ENCODE assay signal across 8 mouse cellular contexts in the genomic region with DNA sequence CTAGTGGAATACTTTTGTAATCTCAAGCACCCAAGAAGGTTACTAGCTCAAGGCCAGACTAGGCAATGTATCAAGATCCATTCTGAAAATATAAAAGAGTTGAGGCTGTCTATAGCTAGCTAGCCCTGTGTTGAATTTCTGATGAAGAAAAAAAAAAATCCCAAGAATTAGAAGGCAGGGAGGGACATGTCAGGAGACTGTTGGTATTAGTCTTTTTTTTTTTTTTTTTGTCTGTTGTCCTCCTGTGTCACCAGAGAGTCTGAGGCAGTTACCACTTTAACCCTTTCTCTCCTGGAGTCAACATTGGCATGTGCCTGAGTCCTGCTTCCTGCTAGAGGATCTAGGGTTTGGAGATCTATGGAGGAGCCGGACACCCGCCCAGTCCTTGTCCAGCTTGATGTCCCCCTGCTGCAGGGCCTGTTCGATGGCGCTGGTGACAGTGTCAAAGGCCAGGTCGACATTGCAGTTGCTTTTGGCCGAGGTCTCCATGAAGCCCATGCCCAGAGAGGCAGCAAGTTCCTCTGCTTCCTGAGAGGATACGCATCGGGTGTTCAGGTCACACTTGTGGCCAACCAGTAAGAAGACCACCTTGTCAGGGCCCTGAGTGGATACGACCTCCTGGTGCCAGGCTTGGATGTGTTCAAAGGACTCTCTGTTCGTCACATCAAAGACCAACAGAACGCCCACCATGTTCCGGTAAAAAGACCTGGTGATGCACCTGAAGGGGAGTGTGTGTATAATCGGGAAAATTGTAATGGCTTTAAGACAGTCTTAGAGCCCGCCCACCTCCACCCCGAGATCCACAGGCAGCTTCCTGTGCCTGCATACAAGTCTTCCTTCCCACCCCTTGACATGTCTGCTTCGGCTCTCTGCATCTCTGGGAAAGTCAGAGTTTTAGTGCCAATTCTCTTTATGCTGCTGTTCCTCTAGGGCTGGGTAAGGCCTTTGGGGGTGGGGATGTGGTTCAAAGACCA. TPM values are rescaled to one million over a fixed set of nuclear protein-coding genes. Genes with fewer than 3 reads are reported as not detected.
DNase-seq lines count a peak whose midpoint lies in the region; ATAC-seq and TF ChIP-seq lines count a peak whose summit lies in the region.

No protein-coding gene starts in this region.

- peak overlapping the region; percentile 57 for H3K9ac ChIP-seq in forebrain, embryonic 13.5 days
- peak overlapping the region; percentile 74 for H3K9ac ChIP-seq in liver, embryonic 13.5 days

- WGBS in forebrain, embryonic 13.5 days = 66% methylated on average over 16 of the region's 16 CpGs
- WGBS in liver, embryonic 13.5 days (ENCODE audit: insufficient replicate concordance) = 55% methylated on average over 16 of the region's 16 CpGs

- H3K79me2 ChIP-seq in C2C12 (ENCODE audit: control insufficient read depth, insufficient read depth) = no peaks in the 10 kb centered on the region

- H3K36me3 ChIP-seq in C2C12 (ENCODE audit: control insufficient read depth, insufficient read depth) = no peaks in the 10 kb centered on the region
- no peaks in the 10 kb centered on the region for H3K36me3 ChIP-seq in forebrain, embryonic 13.5 days (ENCODE audit: poor library complexity, severe bottlenecking)
- H3K36me3 ChIP-seq in liver, embryonic 13.5 days = no peaks in the 10 kb centered on the region

- no peaks in the 10 kb centered on the region for H3K9me3 ChIP-seq in forebrain, embryonic 13.5 days (replicated peaks)
- H3K9me3 ChIP-seq in liver, embryonic 13.5 days (replicated peaks) = no peaks in the 10 kb centered on the region

- no peak for ATAC-seq in forebrain, embryonic 13.5 days
- no peak for ATAC-seq in liver, embryonic 13.5 days (ENCODE audit: low read depth)

- H3K27ac ChIP-seq in forebrain, embryonic 13.5 days = no peak overlapping the region
- H3K27ac ChIP-seq in liver, embryonic 13.5 days = peak overlapping the region; percentile 69

- H3ac ChIP-seq in C2C12 (ENCODE audit: control insufficient read depth, insufficient read length, low read depth) = peak overlapping the region; percentile 71

- H3K4me2 ChIP-seq in forebrain, embryonic 13.5 days = peak overlapping the region; percentile 68
- peak overlapping the region; percentile 86 for H3K4me2 ChIP-seq in liver, embryonic 13.5 days

- no peak for TF ChIP-seq CTCF in C2C12 (IDR thresholded peaks at IDR 0.05; ENCODE audit: control insufficient read depth, insufficient read depth, insufficient read length)

- H3K27me3 ChIP-seq in C2C12 (ENCODE audit: control insufficient read depth, insufficient read depth, insufficient read length) = no peaks in the 10 kb centered on the region
- no peaks in the 10 kb centered on the region for H3K27me3 ChIP-seq in forebrain, embryonic 13.5 days
- H3K27me3 ChIP-seq in liver, embryonic 13.5 days = no peaks in the 10 kb centered on the region

- H3K79me3 ChIP-seq in C2C12 (ENCODE audit: low read depth) = no peaks in the 10 kb centered on the region

- peaks cover 6% of the 10 kb centered on the region for H3K4me1 ChIP-seq in forebrain, embryonic 13.5 days
- H3K4me1 ChIP-seq in liver, embryonic 13.5 days (replicated peaks) = peaks cover 33% of the 10 kb centered on the region

- peak; percentile 11 for DNase-seq in embryo, embryonic 9.5 days (ENCODE audit: extremely low spot score)
- no peak for DNase-seq in embryo, embryonic 10.5 days (ENCODE audit: low spot score)
- DNase-seq in liver, embryonic 13.5 days = no peak
- no peak for DNase-seq in Muller cell, postnatal 12 days (ENCODE audit: inconsistent ontology term)
- no peak for DNase-seq in layer of hippocampus, adult 18-20 months (ENCODE audit: low spot score in 2 of 2)
- no peak for DNase-seq in adrenal gland, adult 2 months

- no peak overlapping the region for H3K4me3 ChIP-seq in C2C12 (ENCODE audit: insufficient read depth, poor library complexity, severe bottlenecking)
- H3K4me3 ChIP-seq in forebrain, embryonic 13.5 days = peak overlapping the region; percentile 42
- peak overlapping the region; percentile 64 for H3K4me3 ChIP-seq in liver, embryonic 13.5 days (replicated peaks)

TF ChIP-seq in C2C12, 6 proteins besides CTCF, POLR2A, EP300 and RAD21:
- TF ChIP-seq CEBPB (IDR thresholded peaks at IDR 0.05; ENCODE audit: low read depth) (no peak), MAX (IDR thresholded peaks at IDR 0.05) (no peak), FOSL1 (IDR thresholded peaks at IDR 0.05; ENCODE audit: insufficient read depth, low read length, poor library complexity, severe bottlenecking) (no peak), USF1 (IDR thresholded peaks at IDR 0.05; ENCODE audit: low read depth) (no peak), MYOD1 (IDR thresholded peaks at IDR 0.05; ENCODE audit: control insufficient read depth, insufficient read length, low read depth) (no peak), MYOG (IDR thresholded peaks at IDR 0.05; ENCODE audit: control insufficient read depth, extremely low read depth, insufficient read length) (no peak)

RNA-seq across cellular contexts. Expression of a gene that starts 0.9 kb away (rescaled TPM):
- polyA plus RNA-seq in C2C12 (2012; fragmentation: generic; extraction: Trizol) = 0.42 TPM
- 0.23 and 0.64 TPM in 2 replicates for polyA plus RNA-seq in forebrain, embryonic 13.5 days (2015; fragmentation: Nextera tagmentation; extraction: Ambion mirVana)
- 0.44 and 1.2 TPM in 2 replicates for polyA plus RNA-seq in liver, embryonic 13.5 days (2015; fragmentation: Nextera tagmentation; extraction: Ambion mirVana)
- 1 to 10 TPM; 1.2 to 2.5 TPM for total RNA-seq in layer of hippocampus, adult 18-20 months (2021)
- 1 to 10 TPM; 1.4 to 3.0 TPM for total RNA-seq in adrenal gland, adult 2 months (2021)
- polyA plus RNA-seq in adrenal gland, adult 2 months (2012; rRNA removed) = 3.2 and 3.3 TPM in 2 replicates

RNA-seq across cellular contexts. Expression of a gene that starts 27.1 kb away (rescaled TPM):
- 55.1 TPM for polyA plus RNA-seq in C2C12 (2012; fragmentation: generic; extraction: Trizol)
- 87.8 and 96.4 TPM in 2 replicates for polyA plus RNA-seq in forebrain, embryonic 13.5 days (2015; fragmentation: Nextera tagmentation; extraction: Ambion mirVana)
- polyA plus RNA-seq in liver, embryonic 13.5 days (2015; fragmentation: Nextera tagmentation; extraction: Ambion mirVana) = 43.1 and 45.3 TPM in 2 replicates
- total RNA-seq in layer of hippocampus, adult 18-20 months (2021) = 10 to 100 TPM; 21.9 to 22.0 TPM
- 10 to 100 TPM; 31.6 to 36.4 TPM for total RNA-seq in adrenal gland, adult 2 months (2021)
- polyA plus RNA-seq in adrenal gland, adult 2 months (2012; rRNA removed) = 14.9 and 16.5 TPM in 2 replicates

RNA-seq across cellular contexts. Expression of a gene that starts 28.1 kb away (rescaled TPM):
- 29.7 TPM for polyA plus RNA-seq in C2C12 (2012; fragmentation: generic; extraction: Trizol)
- 51.5 and 56.1 TPM in 2 replicates for polyA plus RNA-seq in forebrain, embryonic 13.5 days (2015; fragmentation: Nextera tagmentation; extraction: Ambion mirVana)
- polyA plus RNA-seq in liver, embryonic 13.5 days (2015; fragmentation: Nextera tagmentation; extraction: Ambion mirVana) = 53.3 and 62.2 TPM in 2 replicates
- 10 to 100 TPM; 25.1 to 26.7 TPM for total RNA-seq in layer of hippocampus, adult 18-20 months (2021)
- total RNA-seq in adrenal gland, adult 2 months (2021) = 10 to 100 TPM; 28.3 to 41.5 TPM
- polyA plus RNA-seq in adrenal gland, adult 2 months (2012; rRNA removed) = 1.5 and 2.5 TPM in 2 replicates

RNA-seq across cellular contexts. Expression of a gene that starts 40.9 kb away (rescaled TPM):
- polyA plus RNA-seq in C2C12 (2012; fragmentation: generic; extraction: Trizol) = 13.0 TPM
- 50.0 and 55.3 TPM in 2 replicates for polyA plus RNA-seq in forebrain, embryonic 13.5 days (2015; fragmentation: Nextera tagmentation; extraction: Ambion mirVana)
- 16.9 and 17.3 TPM in 2 replicates for polyA plus RNA-seq in liver, embryonic 13.5 days (2015; fragmentation: Nextera tagmentation; extraction: Ambion mirVana)
- total RNA-seq in layer of hippocampus, adult 18-20 months (2021) = 10 to 100 TPM; 21.4 to 23.4 TPM
- 10 to 100 TPM; 16.2 to 19.5 TPM for total RNA-seq in adrenal gland, adult 2 months (2021)
- polyA plus RNA-seq in adrenal gland, adult 2 months (2012; rRNA removed) = 8.5 and 12.2 TPM in 2 replicates

RNA-seq across cellular contexts. Expression of a gene that starts 51.2 kb away (rescaled TPM):
- 110 TPM for polyA plus RNA-seq in C2C12 (2012; fragmentation: generic; extraction: Trizol)
- 82.2 and 89.5 TPM in 2 replicates for polyA plus RNA-seq in forebrain, embryonic 13.5 days (2015; fragmentation: Nextera tagmentation; extraction: Ambion mirVana)
- polyA plus RNA-seq in liver, embryonic 13.5 days (2015; fragmentation: Nextera tagmentation; extraction: Ambion mirVana) = 79.4 and 80.2 TPM in 2 replicates
- 10 to 100 TPM in 1 of 2 experiments, 1 to 10 TPM in 1; 9.8 to 12.3 TPM for total RNA-seq in layer of hippocampus, adult 18-20 months (2021)
- 10 to 100 TPM; 12.4 to 16.9 TPM for total RNA-seq in adrenal gland, adult 2 months (2021)
- 4.3 TPM in 2 replicates for polyA plus RNA-seq in adrenal gland, adult 2 months (2012; rRNA removed)
